Mouse (Mus musculus) telencephalon, adult 2 months (tissue): ENCODE results near the gene Evi5.

Experiments
- DNase-seq: peaks from one replicate; pipeline ENCODE4 v3.0.0-alpha.2; 2011; ENCODE audit warnings: low read depth, low spot score

Evi5 gene

DNA sequence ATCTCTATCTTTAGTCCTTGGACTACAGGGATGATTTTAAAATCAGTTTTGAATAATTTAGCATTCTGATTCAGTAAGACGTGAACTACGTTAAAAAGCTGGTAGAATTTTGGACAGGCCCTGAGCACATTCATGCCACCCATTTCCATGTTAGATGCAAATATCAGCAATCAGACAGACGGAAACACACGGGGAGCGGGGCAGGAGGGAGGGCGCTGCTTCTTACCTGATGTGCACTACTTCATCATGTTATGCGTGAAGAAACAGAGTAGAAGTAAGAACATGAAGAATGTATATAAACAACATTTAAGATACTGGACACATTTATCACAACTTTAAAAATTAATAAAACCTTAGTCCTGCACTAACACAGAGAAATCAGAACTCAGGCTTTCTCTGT lies 121.3 kb downstream of the Evi5 start:
- no peak for DNase-seq

DNA sequence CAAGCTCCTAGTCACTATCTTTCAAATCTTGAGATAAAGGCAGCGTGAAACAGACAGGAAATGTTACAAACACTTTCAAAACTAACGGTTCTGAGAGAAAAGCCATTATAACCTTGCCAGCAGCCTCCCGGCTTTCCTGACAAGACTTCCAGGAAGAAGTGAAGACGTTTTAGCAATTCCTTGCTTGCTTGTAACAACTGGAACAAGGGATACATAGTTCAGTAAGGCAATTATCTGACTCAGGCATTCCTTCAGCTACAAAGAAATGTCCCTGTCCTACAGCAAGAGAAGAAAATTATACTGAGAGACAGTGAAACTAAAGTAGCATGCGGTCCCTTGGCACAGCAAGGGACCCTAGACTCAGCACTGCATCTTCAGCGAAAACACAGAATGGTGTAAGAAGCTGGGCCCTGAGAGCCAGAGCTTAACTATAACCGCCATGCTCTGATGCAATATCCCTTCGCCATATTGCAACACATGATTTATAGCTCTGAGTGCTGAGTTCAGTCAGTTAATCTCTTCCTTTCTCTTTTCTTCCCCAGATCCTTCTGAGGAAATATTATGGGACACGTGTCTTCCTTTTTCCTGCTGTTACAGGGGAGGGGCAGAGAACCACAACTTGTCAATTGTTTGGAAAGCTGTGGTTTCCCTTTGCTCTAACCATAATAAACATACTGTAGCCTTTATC lies 125.5 kb downstream of the Evi5 start:
- no peak for DNase-seq

DNA sequence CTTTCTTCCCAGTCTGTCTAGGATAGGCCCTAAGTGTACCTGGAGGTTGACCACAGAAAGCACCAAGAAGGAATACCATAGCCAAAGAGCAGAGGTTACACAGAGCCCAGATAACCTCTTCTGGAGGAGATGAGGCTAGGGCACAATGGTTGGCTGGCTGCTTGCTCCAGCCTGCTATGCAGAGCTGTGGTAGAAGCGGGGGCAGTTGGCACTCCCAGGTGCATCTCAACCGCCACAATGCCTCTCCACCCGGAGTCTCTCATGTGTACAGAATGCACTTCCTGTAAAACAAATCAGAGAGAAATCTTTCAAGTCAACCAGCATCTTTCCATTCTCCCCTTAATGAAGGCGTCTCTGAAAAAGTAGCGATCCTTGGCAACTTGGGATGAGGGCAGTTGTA lies 135.9 kb downstream of the Evi5 start:
- DNase-seq: no peak

DNA sequence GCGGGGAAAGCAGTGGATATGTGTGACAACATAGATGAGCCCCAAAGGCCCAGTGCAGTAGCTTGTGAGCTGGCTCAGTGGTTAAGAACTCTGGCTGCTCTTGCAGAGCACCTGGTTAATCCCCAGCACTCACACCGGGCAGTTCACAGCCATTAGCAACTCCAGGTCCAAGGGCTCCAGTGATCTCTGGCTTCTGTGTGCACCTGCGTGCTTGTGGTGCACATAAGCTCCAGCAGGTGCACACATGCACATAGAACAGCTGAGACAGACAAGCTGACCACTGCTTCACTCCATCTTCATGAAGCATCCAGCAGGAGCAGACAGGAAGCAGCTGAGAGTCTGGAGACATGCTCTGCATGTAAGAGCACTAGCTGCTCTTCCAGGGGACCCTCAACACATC lies 136.6 kb downstream of the Evi5 start:
- DNase-seq: no peak

DNA sequence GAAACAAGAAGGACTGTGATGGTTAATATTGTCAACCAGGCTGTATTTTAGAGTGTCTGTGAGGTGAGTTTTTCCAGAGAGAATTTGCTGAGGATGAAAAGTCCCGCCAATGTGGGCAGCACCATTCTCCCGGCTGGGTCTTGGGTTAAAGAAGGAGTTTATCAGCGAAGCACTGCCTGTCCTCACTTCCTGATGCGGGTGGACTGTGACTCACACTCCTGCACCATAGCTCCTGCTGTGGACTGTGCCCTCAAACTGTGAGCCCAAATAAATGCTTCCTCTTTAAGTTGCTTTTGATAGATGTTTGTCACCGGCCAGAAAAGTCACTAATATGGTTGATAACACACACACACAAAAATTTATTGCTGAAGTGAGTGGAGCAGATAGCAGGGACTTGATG lies 138.7 kb downstream of the Evi5 start:
- DNase-seq: no peak

DNA sequence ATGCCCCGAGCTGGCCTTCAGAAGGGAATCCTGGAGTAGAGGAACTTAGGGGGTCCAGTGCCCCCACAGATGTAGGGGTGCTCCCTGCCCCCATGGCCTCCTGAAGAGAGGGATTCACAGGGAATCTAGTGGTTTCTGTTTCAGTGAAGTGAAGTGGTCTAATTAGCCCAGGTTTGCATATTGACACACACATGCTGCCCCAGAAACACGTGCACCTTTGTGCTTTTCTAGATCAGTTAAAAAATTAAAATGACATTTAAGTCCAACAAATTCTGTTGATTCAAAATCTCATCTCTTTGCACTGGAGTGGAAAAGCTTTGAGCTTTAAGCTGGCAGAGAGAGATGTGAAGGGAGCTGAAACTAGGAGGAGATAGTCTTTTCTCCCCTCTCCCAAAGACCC lies 143.1 kb downstream of the Evi5 start:
- no peak for DNase-seq

DNA sequence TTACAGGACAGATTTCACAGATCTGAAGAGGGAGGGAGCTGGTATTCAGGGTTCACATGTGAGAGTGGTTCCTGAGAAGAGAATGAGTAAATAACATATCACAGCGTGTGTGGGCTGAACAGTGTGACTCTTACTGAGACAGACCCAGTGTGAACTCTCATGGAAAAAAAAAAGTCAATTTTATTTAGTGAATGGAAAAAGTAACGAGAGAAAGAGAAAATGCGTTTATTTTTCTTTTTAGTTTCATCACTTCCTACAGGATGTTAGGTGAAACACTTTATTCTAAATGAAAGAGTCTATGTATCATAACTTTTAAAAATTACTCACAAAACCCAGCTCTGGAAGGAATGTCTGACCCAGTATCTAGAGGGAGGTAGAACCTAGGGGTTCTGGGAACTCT lies 143.5 kb downstream of the Evi5 start:
- no peak for DNase-seq

DNA sequence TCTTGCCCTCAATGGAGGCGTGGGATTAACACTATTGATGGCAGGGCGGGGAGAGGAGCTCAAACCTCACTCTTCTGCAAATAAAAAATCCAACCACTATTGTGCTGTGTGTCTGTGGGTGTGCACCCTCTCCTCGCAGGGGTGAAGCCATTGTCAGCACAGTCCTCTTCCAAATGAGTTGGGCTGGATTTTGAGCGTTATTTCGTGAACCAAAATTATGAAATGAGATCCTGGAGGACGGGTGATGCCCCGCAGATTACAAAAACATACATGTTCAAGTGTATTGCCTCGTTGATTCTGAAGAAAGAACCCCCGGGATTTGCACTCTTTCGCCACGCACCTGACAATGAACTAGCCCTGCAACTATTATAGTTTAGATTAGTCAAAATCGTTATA lies 147.9 kb downstream of the Evi5 start:
- no peak for DNase-seq

DNA sequence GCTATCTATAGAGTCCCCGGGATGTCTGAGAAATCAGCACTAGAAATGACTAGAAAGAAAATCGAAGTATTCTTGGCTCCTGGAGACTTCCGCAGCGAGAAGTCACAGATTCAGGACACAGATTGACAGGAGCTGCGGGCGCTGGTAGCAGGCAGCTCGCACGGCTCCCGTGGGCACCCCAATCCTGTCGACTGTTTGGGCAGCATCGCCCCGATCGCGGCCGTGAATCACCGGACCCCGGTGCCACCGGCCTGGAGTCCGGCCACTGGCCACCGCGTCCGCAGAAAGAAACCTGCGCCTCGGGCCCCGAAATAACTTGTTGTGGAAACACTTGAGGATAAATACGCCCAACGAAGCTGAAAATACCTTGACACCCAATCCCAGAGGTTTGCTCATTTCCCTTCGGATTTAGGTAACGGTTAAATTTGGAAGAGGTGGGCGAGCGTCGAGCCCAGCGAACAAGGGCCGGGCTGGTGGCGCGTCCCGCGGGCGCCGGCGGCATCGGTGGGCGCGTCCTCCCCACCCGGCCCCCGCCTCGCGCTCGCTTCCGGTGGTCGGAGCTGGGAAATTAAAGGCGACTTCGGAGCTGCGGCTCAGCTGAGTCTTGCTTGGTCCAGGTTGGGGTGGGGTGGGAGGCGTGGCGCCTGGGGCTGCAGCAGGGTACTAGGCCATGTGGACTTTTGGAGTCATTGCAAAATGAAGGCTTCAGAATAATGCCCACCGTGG lies 148.5 kb downstream of the Evi5 start:
- no peak for DNase-seq

DNA sequence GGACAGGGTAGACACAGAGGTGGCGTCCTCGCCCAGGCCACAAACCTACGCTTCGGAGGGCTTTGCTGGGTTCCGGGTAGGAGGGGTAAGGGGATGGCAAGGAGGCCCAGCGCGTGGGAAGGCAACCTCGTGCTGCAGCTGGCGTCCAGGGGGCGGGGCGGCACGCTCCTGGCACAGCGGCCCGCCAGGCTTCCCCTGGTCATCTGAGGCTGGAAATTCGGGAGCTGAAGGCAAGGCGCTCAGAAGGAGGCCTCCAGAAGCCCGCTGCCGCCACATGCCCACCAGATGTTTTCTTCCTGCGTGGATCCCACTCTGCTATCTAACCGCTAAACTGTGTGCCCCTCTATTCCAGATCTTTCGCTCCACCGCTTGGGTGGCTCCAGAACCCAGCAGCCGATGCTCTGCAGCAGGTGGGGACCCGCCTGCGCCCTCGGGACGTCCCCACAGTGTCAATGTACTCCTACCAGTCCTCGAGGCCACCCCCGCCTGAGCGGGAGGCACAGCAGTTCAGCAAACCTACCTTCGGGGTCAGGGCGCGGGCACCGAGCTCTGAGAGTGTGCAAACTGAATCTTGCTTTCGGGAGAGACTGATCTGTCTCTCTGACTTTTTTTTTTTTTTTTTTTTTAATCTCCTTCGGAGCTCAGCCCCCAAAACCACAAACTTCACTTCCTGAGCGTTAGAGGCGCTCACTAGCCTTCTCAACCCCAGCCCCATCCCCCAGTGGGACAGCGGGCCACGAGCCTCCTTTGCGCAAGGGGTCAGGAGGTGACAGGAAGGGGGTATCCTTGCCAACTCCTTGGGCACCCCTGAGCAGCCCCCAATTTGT lies 149.3 kb downstream of the Evi5 start, which contains the start of gene Gfi1:
Gfi1 (minus strand) TSS at position 602 of the 827 bp plus-strand sequence.
- DNase-seq: no peak

DNA sequence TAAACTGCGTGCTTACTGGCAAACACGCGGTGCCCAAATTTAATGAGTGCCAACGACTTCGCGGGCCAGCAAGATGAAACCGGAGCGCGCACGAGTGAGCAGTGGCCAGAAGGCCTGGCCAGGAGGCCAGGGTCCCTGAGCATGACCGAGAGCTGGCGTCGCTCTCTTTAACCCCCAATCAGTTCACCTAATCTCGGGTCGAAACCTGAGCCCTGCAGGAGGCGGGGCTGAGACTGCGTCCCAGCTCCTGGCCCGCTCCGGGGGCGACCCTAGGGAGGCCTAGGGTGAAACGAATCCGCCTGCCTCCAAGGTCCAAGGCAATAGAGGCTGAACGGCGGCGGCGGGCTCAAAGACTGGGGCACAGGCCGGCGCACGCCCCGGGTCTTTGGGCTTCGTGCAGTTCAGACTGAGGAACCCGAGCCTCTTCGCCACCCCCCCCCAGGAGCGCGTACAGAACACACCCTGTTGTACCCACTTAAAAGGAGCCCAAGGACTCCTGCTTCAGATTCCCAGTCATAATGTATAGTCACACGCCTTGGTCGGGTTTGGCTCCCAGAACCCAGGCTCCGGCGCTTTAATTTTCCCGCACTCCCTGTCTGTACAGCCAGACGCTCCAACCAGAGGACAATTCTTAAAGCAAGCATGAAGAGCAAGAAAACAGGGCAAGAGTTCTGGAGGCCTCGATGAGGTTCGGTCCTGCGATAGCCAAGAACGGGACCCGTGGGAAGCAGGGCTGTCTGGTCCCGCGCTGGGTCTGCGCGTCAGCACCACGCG lies 150.1 kb downstream of the Evi5 start:
- DNase-seq: no peak

DNA sequence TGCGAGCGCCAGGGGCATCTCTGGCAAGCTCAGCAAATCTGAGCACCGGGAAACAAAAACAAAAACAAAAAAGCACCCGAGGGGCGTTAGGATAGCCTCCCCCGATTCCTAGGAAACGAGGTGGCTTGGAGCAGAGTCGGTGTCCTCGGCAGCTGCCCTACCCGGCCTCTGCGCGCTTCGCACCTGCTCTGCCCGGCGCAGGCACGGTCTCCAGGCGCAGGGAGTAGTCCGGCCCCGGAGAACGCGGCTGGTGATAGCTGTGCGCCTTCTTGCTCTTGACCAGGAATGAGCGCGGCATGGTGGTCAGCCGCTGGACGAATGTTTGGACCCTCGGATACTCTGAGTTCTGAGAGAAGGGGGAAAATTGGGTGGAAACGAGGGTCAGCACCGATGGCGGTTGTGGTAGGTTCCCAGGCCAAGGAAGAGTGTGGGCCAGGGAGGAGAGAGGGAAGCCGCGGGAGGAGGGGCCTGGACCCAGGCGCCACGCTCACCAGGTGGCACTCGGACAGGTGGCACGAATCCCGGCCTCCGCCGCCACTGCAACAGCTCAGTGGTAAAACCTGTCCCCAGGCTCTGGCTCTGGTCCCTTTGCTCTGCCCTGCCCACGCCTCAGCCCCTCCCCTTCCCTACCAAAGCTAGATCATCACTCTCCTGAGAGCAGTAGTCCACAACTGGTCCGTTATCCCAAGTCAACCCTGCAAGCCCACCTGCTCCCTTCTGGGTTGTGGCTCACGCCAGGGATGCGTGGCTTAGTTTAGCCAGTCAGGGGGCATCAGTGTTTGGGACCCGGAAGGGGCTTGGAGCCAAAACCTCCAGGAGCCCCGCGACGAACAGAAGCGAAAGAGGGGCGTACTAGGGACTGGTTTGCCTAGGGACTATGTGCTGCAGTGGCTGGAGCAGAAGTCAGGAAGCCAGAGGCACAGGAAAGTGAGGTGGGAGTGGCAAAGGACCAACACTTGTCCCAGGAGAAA lies 151.1 kb downstream of the Evi5 start:
- DNase-seq: no peak

DNA sequence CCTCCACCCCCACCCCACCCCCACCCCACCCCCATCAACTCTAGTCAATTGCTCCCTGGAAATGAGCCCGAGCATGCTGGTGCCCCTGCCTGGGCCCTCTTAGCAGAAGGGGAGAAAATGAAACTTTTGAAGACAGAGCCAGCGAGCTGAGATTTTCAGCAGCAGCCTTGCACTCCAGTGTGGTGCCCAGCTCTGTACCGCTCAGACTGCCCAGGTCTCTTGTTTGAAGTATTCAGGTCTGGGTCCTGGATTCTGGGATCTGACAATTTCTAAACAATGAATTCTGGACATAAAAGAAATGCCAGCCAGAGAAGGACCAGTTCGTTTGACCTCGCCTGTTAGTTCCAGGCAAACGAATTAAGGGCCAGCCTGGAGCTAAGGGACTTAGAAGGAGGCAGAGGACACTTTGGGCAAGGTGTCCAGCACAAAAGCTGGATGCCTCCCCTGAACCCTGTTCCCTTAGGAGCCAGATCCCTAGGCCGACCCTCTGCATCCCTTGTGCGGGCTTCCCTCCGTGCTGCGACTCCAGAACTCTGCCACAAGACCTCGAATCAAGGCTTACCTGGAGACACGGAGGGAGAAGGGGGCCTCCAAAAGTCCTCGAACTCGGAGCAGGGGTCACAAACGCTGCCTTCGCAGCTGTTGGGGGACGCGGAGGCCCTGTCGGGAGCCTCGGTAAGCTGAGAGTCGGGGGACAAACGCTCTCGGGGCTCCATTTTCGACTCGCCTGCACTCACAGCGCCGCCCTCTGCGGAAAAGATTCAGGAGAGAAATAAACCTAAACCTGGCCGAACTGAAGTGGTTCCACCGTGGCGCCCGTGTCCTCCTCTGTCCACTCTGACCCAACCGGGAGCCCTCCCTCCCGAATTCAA lies 152.0 kb downstream of the Evi5 start:
- DNase-seq: no peak

DNA sequence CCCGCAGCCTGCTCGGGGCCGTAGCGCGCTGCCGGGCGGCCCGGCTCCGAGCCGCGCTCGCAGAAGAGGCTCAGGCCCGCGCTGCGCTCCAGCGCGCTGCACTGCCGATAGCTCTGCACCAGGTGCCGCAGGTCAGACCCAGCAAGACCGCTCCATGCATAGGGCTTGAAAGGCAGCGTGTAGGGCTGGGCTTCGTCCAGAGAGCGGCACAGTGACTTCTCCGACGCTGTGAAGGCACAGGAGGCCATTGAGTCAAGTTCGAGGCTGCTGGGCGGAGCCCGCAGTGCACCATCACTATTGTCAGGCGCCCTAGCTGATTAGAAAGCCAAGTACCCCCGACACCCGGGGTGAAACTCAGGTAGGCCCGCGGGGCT lies 153.3 kb downstream of the Evi5 start:
- no peak for DNase-seq

DNA sequence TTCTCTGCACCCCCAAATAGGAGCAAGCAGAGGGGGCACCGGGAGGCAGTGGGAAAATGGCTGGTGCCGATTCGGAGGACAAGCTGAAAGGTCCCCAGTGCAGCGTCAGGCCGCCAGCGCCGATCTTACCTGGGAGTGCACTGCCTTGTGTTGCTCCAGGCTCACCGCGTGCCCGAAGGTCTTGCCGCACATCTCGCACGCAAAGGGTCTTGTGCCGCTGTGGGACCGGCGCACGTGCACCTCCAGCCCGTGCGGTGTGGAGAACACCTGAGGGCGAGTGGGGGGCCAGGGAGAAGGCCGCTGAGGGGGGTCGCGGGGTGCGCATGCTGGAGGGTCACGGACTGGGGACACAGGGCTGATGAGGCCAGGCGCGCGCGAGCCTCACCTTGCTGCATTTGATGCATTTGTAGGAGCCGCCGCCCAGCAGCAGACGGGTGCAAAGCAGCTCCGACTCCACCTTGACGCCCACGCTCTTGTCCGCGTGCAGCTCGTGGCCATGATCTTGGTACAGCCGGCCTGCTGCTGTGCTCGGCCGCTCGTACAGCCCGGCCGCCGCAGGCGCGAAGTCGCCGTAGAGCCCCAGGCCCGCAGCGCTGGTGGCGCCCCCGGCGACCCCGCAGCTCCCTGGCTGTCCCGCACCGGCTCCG lies 153.8 kb downstream of the Evi5 start:
- no peak for DNase-seq

DNA sequence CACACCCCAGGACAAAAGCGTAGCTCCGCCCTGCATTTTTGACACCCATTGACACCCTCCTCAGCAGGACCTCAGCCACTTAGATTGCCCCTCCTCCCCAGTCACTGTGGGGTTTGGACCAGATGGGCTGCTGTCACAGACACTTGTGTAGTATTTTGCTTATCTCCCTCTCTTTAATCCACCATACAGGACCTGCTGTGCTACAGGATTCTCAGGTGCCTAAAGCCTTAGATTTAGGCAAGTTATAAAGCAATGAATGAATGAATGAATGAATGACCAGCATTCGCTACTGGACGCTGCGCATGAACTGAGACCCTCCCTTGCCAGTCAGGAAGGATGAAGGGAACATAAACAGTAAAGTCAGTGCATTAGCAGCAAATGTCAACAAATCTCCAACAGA lies 154.4 kb downstream of the Evi5 start:
- DNase-seq: no peak

DNA sequence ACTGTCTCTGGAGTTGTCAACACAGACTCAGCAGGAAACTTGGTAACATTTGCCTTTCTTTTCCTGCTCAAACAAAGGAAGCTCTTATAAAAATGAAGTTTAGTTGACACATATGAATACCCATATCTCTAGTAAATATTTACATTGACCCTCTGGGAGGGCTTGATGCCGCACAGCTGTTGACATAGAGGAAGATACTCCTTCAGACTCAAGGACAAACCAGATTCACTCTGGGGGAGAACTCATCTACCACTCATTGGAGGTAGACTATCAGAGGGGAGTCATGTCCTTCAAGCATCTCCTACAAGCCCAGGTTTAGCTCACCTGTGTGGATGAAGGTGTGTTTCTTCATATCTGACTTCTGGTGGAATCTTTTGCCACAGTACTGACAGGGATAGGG lies 155.1 kb downstream of the Evi5 start:
- DNase-seq: no peak

DNA sequence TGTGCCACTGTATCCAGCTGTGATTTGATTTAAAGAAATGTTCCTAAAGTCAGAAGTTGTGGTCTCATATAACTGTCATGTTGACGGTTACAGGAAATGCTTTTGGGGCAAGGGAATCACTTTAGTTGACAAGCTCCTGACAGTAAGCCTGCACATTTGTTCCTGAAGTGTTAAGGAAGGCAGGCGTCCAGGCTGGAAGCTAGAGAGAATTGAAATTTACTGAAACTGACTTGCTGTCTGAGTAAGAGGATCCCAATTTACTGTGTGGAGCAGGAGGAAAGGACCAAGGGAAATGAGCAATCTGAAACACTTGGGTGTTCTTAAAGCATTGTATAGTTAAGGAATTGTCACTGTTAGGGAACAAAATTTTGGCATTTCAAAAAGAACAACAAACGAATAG lies 155.7 kb downstream of the Evi5 start:
- DNase-seq: no peak

DNA sequence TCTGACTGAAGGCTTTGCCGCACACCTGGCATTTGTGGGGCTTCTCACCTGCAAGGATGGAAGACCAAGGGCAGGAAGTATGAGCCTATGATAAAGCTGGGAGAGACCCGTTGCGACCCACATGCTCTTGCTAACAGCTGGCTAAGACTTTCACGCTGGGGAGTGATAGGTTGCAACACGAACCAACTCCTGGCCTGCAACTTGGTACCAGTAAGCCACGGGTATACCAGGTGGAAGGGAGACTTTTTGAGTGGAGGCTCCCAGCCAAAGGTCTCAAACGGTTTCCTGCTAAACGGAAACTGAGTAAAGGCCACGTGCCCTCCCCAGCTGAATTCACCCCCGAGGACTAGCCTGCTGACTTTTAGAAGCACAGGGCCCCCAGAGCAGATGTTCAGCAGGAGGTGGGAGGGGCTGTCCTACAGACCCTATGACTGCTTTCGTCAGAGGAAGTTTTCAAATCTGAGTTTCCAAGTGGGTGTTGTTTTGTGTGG lies 157.0 kb downstream of the Evi5 start:
- DNase-seq: no peak
